Mouse (Mus musculus): ENCODE results near the gene Rec114. TPM values are rescaled to one million over a fixed set of nuclear protein-coding genes. Genes with fewer than 3 reads are reported as not detected.

Gene Rec114
- total and polyA plus RNA-seq, 3 experiments: 1.8 to 13.6 (median 2.5) TPM

- H3K9ac ChIP-seq (ENCODE audit: low read depth, low read length): no peak overlapping the region
- H3K4me1 ChIP-seq (ENCODE audit: control insufficient read depth, insufficient read depth, low read length): no peaks in the 10 kb centered on the region
- TF ChIP-seq POLR2A (IDR thresholded peaks at IDR 0.05; ENCODE audit: insufficient read depth, low read depth, low read length) (no peak), CTCF (IDR thresholded peaks at IDR 0.05) (no peak), EP300 (IDR thresholded peaks at IDR 0.05; ENCODE audit: insufficient read depth, low read depth, low read length) (no peak)
- no peaks in the 10 kb centered on the region for H3K79me2 ChIP-seq (replicated peaks; ENCODE audit: control insufficient read depth, insufficient read depth, low read length)
- no peak overlapping the region for H3K4me3 ChIP-seq
- 31% methylated on average over 9 of the region's 9 CpGs for WGBS
- no peak for DNase-seq
- no peak overlapping the region for H3K27ac ChIP-seq
- intact Hi-C loops (cut with DNase I): no loop called here
- H3K27me3 ChIP-seq (ENCODE audit: control insufficient read depth, insufficient read depth, low read length): no peaks in the 10 kb centered on the region
- no peaks in the 10 kb centered on the region for H3K36me3 ChIP-seq (ENCODE audit: control insufficient read depth, insufficient read depth, low read length)
Observed at GRCm38 (mm10) chr9:58739791-58740190, 4.0 kb downstream of the Rec114 start.

- Histone ChIP-seq H3K4me1 (ENCODE audit: control insufficient read depth, insufficient read depth, low read length) (no peaks in the 10 kb centered on the region), H3K79me2 (replicated peaks; ENCODE audit: control insufficient read depth, insufficient read depth, low read length) (no peaks in the 10 kb centered on the region), H3K27ac (no peak overlapping the region), H3K4me3 (no peak overlapping the region), H3K27me3 (ENCODE audit: control insufficient read depth, insufficient read depth, low read length) (no peaks in the 10 kb centered on the region), H3K9ac (ENCODE audit: low read depth, low read length) (no peak overlapping the region), H3K36me3 (ENCODE audit: control insufficient read depth, insufficient read depth, low read length) (no peaks in the 10 kb centered on the region)
- intact Hi-C loops (cut with DNase I): no loop called here
- DNase-seq: no peak
- 79% methylated on average over 11 of the region's 11 CpGs for WGBS
- no peak for TF ChIP-seq POLR2A (IDR thresholded peaks at IDR 0.05; ENCODE audit: insufficient read depth, low read depth, low read length)
Observed at GRCm38 (mm10) chr9:58723165-58723564, 20.6 kb downstream of the Rec114 start.

GRCm38 (mm10) chr9:58722151-58722550 is 21.6 kb downstream of the Rec114 start:
- DNase-seq: no peak
- Histone ChIP-seq H3K36me3 (ENCODE audit: control insufficient read depth, insufficient read depth, low read length) (no peaks in the 10 kb centered on the region), H3K4me1 (ENCODE audit: control insufficient read depth, insufficient read depth, low read length) (no peaks in the 10 kb centered on the region), H3K27ac (no peak overlapping the region), H3K79me2 (replicated peaks; ENCODE audit: control insufficient read depth, insufficient read depth, low read length) (no peaks in the 10 kb centered on the region), H3K27me3 (ENCODE audit: control insufficient read depth, insufficient read depth, low read length) (no peaks in the 10 kb centered on the region), H3K4me3 (no peak overlapping the region), H3K9ac (ENCODE audit: low read depth, low read length) (no peak overlapping the region)
- intact Hi-C loops (cut with DNase I): no loop called here
- no peak for TF ChIP-seq CTCF (IDR thresholded peaks at IDR 0.05)
- TF ChIP-seq POLR2A (IDR thresholded peaks at IDR 0.05; ENCODE audit: insufficient read depth, low read depth, low read length): no peak
- no peak for TF ChIP-seq EP300 (IDR thresholded peaks at IDR 0.05; ENCODE audit: insufficient read depth, low read depth, low read length)
- 77% methylated on average over 5 of the region's 5 CpGs for whole genome bisulfite sequencing

GRCm38 (mm10) chr9:58721021-58721420 is 22.7 kb downstream of the Rec114 start:
- DNase-seq: no peak
- Histone ChIP-seq H3K36me3 (ENCODE audit: control insufficient read depth, insufficient read depth, low read length) (no peaks in the 10 kb centered on the region), H3K9ac (ENCODE audit: low read depth, low read length) (no peak overlapping the region), H3K79me2 (replicated peaks; ENCODE audit: control insufficient read depth, insufficient read depth, low read length) (no peaks in the 10 kb centered on the region), H3K4me3 (no peak overlapping the region), H3K27ac (no peak overlapping the region), H3K27me3 (ENCODE audit: control insufficient read depth, insufficient read depth, low read length) (no peaks in the 10 kb centered on the region), H3K4me1 (ENCODE audit: control insufficient read depth, insufficient read depth, low read length) (no peaks in the 10 kb centered on the region)
- intact Hi-C loops (cut with DNase I): no loop called here
- WGBS: 84% methylated on average over 7 of the region's 7 CpGs
- TF ChIP-seq EP300 (IDR thresholded peaks at IDR 0.05; ENCODE audit: insufficient read depth, low read depth, low read length): no peak
- no peak for TF ChIP-seq POLR2A (IDR thresholded peaks at IDR 0.05; ENCODE audit: insufficient read depth, low read depth, low read length)
- TF ChIP-seq CTCF (IDR thresholded peaks at IDR 0.05): no peak

GRCm38 (mm10) chr9:58720167-58720566 is 23.6 kb downstream of the Rec114 start:
- H3K4me1 ChIP-seq (ENCODE audit: control insufficient read depth, insufficient read depth, low read length): no peaks in the 10 kb centered on the region
- no peak for TF ChIP-seq CTCF (IDR thresholded peaks at IDR 0.05)
- H3K4me3 ChIP-seq: no peak overlapping the region
- WGBS: 66% methylated on average over 4 of the region's 4 CpGs
- intact Hi-C loops (cut with DNase I): no loop called here
- no peaks in the 10 kb centered on the region for H3K27me3 ChIP-seq (ENCODE audit: control insufficient read depth, insufficient read depth, low read length)
- no peak overlapping the region for H3K9ac ChIP-seq (ENCODE audit: low read depth, low read length)
- no peaks in the 10 kb centered on the region for H3K36me3 ChIP-seq (ENCODE audit: control insufficient read depth, insufficient read depth, low read length)
- H3K79me2 ChIP-seq (replicated peaks; ENCODE audit: control insufficient read depth, insufficient read depth, low read length): no peaks in the 10 kb centered on the region
- H3K27ac ChIP-seq: no peak overlapping the region
- no peak for DNase-seq

GRCm38 (mm10) chr9:58719471-58719870 is 24.3 kb downstream of the Rec114 start:
- Histone ChIP-seq H3K4me1 (ENCODE audit: control insufficient read depth, insufficient read depth, low read length) (no peaks in the 10 kb centered on the region), H3K27ac (no peak overlapping the region), H3K36me3 (ENCODE audit: control insufficient read depth, insufficient read depth, low read length) (no peaks in the 10 kb centered on the region), H3K79me2 (replicated peaks; ENCODE audit: control insufficient read depth, insufficient read depth, low read length) (no peaks in the 10 kb centered on the region), H3K9ac (ENCODE audit: low read depth, low read length) (no peak overlapping the region), H3K4me3 (no peak overlapping the region), H3K27me3 (ENCODE audit: control insufficient read depth, insufficient read depth, low read length) (no peaks in the 10 kb centered on the region)
- TF ChIP-seq CTCF (IDR thresholded peaks at IDR 0.05) (no peak), POLR2A (IDR thresholded peaks at IDR 0.05; ENCODE audit: insufficient read depth, low read depth, low read length) (no peak), EP300 (IDR thresholded peaks at IDR 0.05; ENCODE audit: insufficient read depth, low read depth, low read length) (no peak)
- no peak for DNase-seq
- intact Hi-C loops (cut with DNase I): no loop called here
- WGBS: 29% methylated on average over 5 of the region's 5 CpGs

All from heart, adult 2 months (tissue).